Mouse (Mus musculus): Measurements from ENCODE around the gene Ins1.

Ins1 gene

GRCm38 (mm10) chr19:52263997-52264396, at the start of gene Ins1:
Ins1 (plus strand) TSS chr19:52264297.
- DNase-seq (ENCODE audit: low read depth) = no peak

All from 416B (cell line).